Mouse (Mus musculus) liver, adult 10 weeks (tissue): ENCODE measurements around the gene Emc4. TPM values are rescaled to one million over a fixed set of nuclear protein-coding genes. Genes with fewer than 3 reads are reported as not detected.

Source experiments
- polyA plus RNA-seq: library from polyadenylated mRNA; stranded (reverse); fragments of 350-450 nt; fragmentation: Illumina TruSeq; extraction: RNeasy Lipid Tissue Mini Kit (QIAGEN cat#74804); gene quantifications from one replicate; pipeline ENCODE4 v1.2.3, GENCODE M21; 2014; ENCODE audit warnings: low read depth, low replicate concordance

Emc4 gene
- 58.8 TPM for polyA plus RNA-seq

GRCm38 (mm10) chr2:112367726-112368673, at the start of gene Emc4:
TSS of gene Emc4 (minus strand) at chr2:112368027.

GRCm38 (mm10) chr2:112378973-112379898, 11.4 kb upstream of the Emc4 start, which contains the start of gene Katnbl1:
TSS of gene Katnbl1 (plus strand) at chr2:112379211.

Other genes with a start within 250 kb of the Emc4 start
- gene Olfr1316, start 233.1 kb downstream of the Emc4 start, polyA plus RNA-seq, result not detected
- gene Olfr1317, start 227.7 kb downstream of the Emc4 start, polyA plus RNA-seq, result not detected
- not detected for gene Olfr1318, start 213.8 kb downstream of the Emc4 start, polyA plus RNA-seq
- gene Lpcat4, start 128.6 kb downstream of the Emc4 start, polyA plus RNA-seq, result not detected
- not detected for gene Nutm1, start 108.7 kb downstream of the Emc4 start, polyA plus RNA-seq
- gene Nop10, start 106.1 kb downstream of the Emc4 start, polyA plus RNA-seq, result 25.4 TPM
- gene Slc12a6, start 102.2 kb downstream of the Emc4 start, polyA plus RNA-seq, result 10.0 TPM
- gene Gm21985, start 101.7 kb downstream of the Emc4 start, polyA plus RNA-seq, result 0.08 TPM
- 13.6 TPM for gene Katnbl1, start 11.2 kb upstream of the Emc4 start, polyA plus RNA-seq
- gene Emc7, start 87.0 kb upstream of the Emc4 start, polyA plus RNA-seq, result 42.6 TPM
- not detected for gene Chrm5, start 112.7 kb upstream of the Emc4 start, polyA plus RNA-seq
- 9.1 TPM for gene Aven, start 124.9 kb upstream of the Emc4 start, polyA plus RNA-seq